Mouse (Mus musculus) heart, embryonic 16.5 days (tissue): ENCODE results near the gene Zranb1. TPM values are rescaled to one million over a fixed set of nuclear protein-coding genes. Genes with fewer than 3 reads are reported as not detected.

ENCODE experiments used
- ATAC-seq: fragments of 200-750 bp; cut with Nextera tagmentation; replicated peaks from 2 replicates; pipeline ENCODE4 v1.8.0; 2017; ENCODE audit warnings: moderate number of reproducible peaks; ENCODE audit not compliant: insufficient read depth, low FRiP score; ENCODE audit errors: extremely low read depth
- H3K27ac ChIP-seq: fragments of 300-500 bp; sonication (generic); 2 replicates; pipeline ENCODE4 v1.5.1; 2014; ENCODE audit warnings: mild to moderate bottlenecking, low read length, control low read depth, moderate library complexity
- H3K27me3 ChIP-seq: fragments of 300-500 bp; sonication (generic); 2 replicates; pipeline ENCODE4 v1.6.1; 2014; ENCODE audit warnings: low read length, mixed read lengths; ENCODE audit not compliant: control insufficient read depth, insufficient read depth
- H3K36me3 ChIP-seq: fragments of 300-500 bp; sonication (generic); 2 replicates; pipeline ENCODE4 v1.6.1; 2014; ENCODE audit not compliant: control insufficient read depth, insufficient read depth
- H3K4me1 ChIP-seq: fragments of 300-500 bp; sonication (generic); 2 replicates; pipeline ENCODE4 v1.6.1; 2014; ENCODE audit warnings: low read length, mixed read lengths; ENCODE audit not compliant: control insufficient read depth, insufficient read depth
- H3K4me2 ChIP-seq: fragments of 300-500 bp; sonication (generic); 2 replicates; pipeline ENCODE4 v1.6.1; 2014; ENCODE audit warnings: low read depth, mild to moderate bottlenecking, control low read depth, low read length
- H3K4me3 ChIP-seq: fragments of 300-500 bp; sonication (generic); 2 replicates; pipeline ENCODE4 v1.5.1; 2014; ENCODE audit warnings: mild to moderate bottlenecking, control low read depth, low read length
- H3K9ac ChIP-seq: fragments of 300-500 bp; sonication (generic); 2 replicates; pipeline ENCODE4 v1.6.1; 2014; ENCODE audit warnings: low read length, control low read depth
- H3K9me3 ChIP-seq: fragments of 300-500 bp; sonication (generic); replicated peaks from 2 replicates; pipeline ENCODE4 v1.6.1; 2016; ENCODE audit warnings: low read length; ENCODE audit not compliant: control insufficient read depth
- WGBS: fragments of 180-500 bp; shearing (Covaris S2); extraction: QIAGEN DNeasy Blood & Tissue Kit; methylation state at CpG from one replicate; pipeline ENCODE4 v1.1.7; 2014; 5-methylcytosine and 5-hydroxymethylcytosine counted together
- polyA plus RNA-seq: library from polyadenylated mRNA; unstranded; fragments of >200 nt; fragmentation: Nextera tagmentation; extraction: Ambion mirVana; gene quantifications from 2 replicates; pipeline ENCODE4 v1.2.1, GENCODE M21; 2015

Zranb1 gene
- polyA plus RNA-seq, 1 experiment from 2014 or later: 7.0 TPM

DNA sequence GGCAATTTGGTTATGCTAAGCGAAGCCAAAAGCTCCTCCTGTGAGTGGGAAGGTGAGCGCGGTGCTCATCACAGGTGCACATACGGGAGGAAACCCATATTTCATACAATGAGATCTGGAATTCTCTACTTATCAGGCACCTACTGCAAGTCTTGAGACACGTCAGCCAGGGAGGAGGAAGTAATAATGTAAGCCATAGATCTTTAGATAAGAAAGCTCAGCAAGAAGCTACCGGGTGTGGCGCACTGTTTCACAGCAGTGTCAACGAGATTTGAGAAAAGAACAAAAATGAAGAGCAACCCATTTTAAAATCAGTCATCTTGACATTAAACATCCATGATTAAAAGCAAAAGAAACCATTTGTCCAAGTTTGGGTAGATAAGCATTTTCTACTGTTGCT is 98.1 kb downstream of the Zranb1 start:
- Histone ChIP-seq H3K36me3 (no peaks in the 10 kb centered on the region), H3K4me2 (no peak overlapping the region), H3K27me3 (no peaks in the 10 kb centered on the region), H3K4me1 (peaks cover 33% of the 10 kb centered on the region), H3K27ac (no peak overlapping the region), H3K9me3 (no peaks in the 10 kb centered on the region), H3K4me3 (no peak overlapping the region), H3K9ac (no peak overlapping the region)
- ATAC-seq: no peak
- WGBS: 78% methylated on average over 8 of the region's 8 CpGs

DNA sequence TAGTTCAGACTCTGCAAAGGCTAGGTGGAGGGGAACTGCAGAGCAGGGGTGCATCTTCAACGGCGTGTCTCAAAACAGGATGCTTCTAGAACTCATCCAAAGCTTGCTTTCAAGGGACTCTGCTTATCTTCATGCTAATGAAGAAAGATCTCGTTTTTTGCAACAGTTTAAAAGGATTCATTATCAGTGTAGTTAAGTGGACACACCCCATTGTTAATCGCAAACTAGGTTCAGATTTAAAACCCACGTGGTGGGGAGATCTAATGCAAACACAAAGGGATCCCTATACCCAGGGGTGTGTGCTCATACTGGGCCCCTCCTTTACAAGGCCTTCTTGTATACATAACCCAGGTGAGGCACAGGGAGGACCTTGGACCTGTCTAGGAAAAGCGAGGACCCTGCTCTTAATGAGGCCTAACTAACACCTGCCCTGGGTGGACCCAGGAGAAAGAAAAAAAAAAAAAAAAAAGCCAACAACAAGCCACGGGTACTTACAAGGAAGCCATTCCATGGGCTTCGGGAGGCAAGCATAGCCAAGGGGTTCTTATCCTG is 98.6 kb downstream of the Zranb1 start:
- ATAC-seq: no peak
- Histone ChIP-seq H3K4me3 (no peak overlapping the region), H3K4me2 (no peak overlapping the region), H3K27me3 (no peaks in the 10 kb centered on the region), H3K36me3 (no peaks in the 10 kb centered on the region), H3K4me1 (peaks cover 33% of the 10 kb centered on the region), H3K27ac (no peak overlapping the region), H3K9me3 (no peaks in the 10 kb centered on the region), H3K9ac (no peak overlapping the region)
- WGBS: 65% methylated on average over 8 of the region's 8 CpGs

DNA sequence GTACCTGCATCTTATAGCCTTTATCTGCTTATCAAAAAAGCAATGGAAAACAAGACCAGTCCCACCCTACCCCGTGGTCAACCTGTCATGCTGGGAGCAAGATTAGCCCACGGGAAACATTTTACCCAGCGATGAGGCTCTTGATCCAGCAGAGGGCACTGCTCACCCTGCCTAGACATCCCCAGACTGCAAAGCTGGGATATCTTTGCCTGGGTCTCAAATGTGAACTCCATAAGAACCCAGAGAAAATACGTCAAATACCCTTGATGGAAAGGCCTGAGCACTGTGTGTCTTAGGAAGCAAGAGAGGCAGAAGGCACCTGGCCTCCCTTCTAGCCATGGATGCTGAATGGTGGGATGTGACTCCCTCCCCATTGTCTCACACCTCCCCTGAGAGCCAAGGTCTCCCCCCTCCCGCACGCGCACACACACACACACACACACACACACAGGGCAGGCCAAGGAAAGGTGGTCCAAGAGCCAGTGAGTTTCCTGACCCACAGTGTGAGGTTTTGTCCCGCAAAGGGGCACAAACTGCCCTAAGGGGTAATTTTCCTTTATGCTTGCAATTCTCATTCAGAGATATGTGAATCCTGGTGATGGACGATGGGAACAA is 101.8 kb downstream of the Zranb1 start:
- Histone ChIP-seq H3K4me3 (no peak overlapping the region), H3K36me3 (no peaks in the 10 kb centered on the region), H3K27ac (no peak overlapping the region), H3K27me3 (no peaks in the 10 kb centered on the region), H3K4me2 (no peak overlapping the region), H3K9me3 (no peaks in the 10 kb centered on the region), H3K4me1 (peaks cover 46% of the 10 kb centered on the region), H3K9ac (no peak overlapping the region)
- WGBS: 49% methylated on average over 9 of the region's 9 CpGs
- 0 out of 2 replicates have a peak, but pooled peaks have one; percentile 20 for ATAC-seq

DNA sequence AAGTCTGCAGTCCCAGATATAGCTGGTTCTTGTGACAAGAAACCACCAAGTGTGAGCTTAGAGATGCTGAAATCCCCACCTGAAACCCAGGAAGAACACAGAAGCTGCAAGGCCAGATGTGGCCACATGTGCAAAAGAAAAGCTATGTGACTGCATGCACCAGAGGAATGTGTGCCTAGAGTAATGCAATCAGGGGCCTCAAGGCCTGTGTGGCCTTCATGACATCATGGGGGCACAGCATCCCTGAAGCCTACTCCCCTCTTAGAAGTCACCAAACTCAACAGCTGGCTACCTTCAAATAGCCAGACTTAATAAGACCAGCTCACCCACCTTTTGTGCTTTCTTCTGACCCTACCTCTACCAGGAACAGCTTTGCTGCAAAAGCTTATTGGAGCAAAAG is 105.0 kb downstream of the Zranb1 start:
- Histone ChIP-seq H3K4me2 (no peak overlapping the region), H3K9me3 (no peaks in the 10 kb centered on the region), H3K27ac (peak overlapping the region; percentile 83), H3K27me3 (no peaks in the 10 kb centered on the region), H3K4me3 (no peak overlapping the region), H3K4me1 (peaks cover 73% of the 10 kb centered on the region), H3K9ac (no peak overlapping the region), H3K36me3 (no peaks in the 10 kb centered on the region)
- no peak for ATAC-seq

Other genes starting within 250 kb of the Zranb1 start
- 16.4 and 21.8 TPM in 2 replicates for gene Fam53b, start 117.3 kb upstream of the Zranb1 start, polyA plus RNA-seq
- 35.1 and 43.0 TPM in 2 replicates for gene Eef1akmt2, start 78.5 kb upstream of the Zranb1 start, polyA plus RNA-seq
- gene Abraxas2, start 71.9 kb upstream of the Zranb1 start, polyA plus RNA-seq: 26.0 and 30.0 TPM in 2 replicates
- gene Fgfr2, start 192.2 kb downstream of the Zranb1 start, polyA plus RNA-seq: 20.3 and 27.2 TPM in 2 replicates
- 44.6 and 45.1 TPM in 2 replicates for gene Ctbp2, start 193.2 kb downstream of the Zranb1 start, polyA plus RNA-seq